Mouse (Mus musculus): ENCODE data around the gene Tgfb3. TPM values are rescaled to one million over a fixed set of nuclear protein-coding genes. Genes with fewer than 3 reads are reported as not detected.

The Tgfb3 gene
- total and polyA plus RNA-seq, 3 experiments: 0.15 to 0.75 (median 0.44) TPM

- TF ChIP-seq GATA2 (IDR thresholded peaks at IDR 0.05; ENCODE audit: borderline replicate concordance, low read depth, low read length): no peak
- no peak for TF ChIP-seq POLR2AphosphoS5 (IDR thresholded peaks at IDR 0.05; ENCODE audit: insufficient replicate concordance, low read depth, low read length)
- Histone ChIP-seq H3K36me3 (replicated peaks) (peaks cover 33% of the 10 kb centered on the region), H3K27me3 (ENCODE audit: insufficient read depth, low read length) (0 out of 2 replicates have a peak, but pooled peaks cover 4% of the 10 kb centered on the region), H3K4me3 (ENCODE audit: low read depth, low read length) (no peak overlapping the region), H3K4me1 (ENCODE audit: insufficient read depth, low read depth, low read length) (peaks cover 3% of the 10 kb centered on the region; the same call in 1 of the 2 replicates), H3K9me3 (replicated peaks) (no peaks in the 10 kb centered on the region)
- ATAC-seq (ENCODE audit: extremely low read depth, insufficient number of reproducible peaks, low FRiP score, poor library complexity, severe bottlenecking): no peak
- no peak for DNase-seq (ENCODE audit: low spot score)
Measured at GRCm38 (mm10) chr12:86059341-86059740, 19.5 kb downstream of the Tgfb3 start.

- peaks cover 45% of the 10 kb centered on the region for H3K36me3 ChIP-seq (replicated peaks)
- no peaks in the 10 kb centered on the region for H3K9me3 ChIP-seq (replicated peaks)
- 0 out of 2 replicates have a peak, but pooled peaks cover 4% of the 10 kb centered on the region for H3K27me3 ChIP-seq (ENCODE audit: insufficient read depth, low read length)
- no peak overlapping the region for H3K4me3 ChIP-seq (ENCODE audit: low read depth, low read length)
- DNase-seq (ENCODE audit: low spot score) (no peak), ATAC-seq (ENCODE audit: extremely low read depth, insufficient number of reproducible peaks, low FRiP score, poor library complexity, severe bottlenecking) (no peak)
- H3K4me1 ChIP-seq (ENCODE audit: insufficient read depth, low read depth, low read length): peaks cover 3% of the 10 kb centered on the region; the same call in 1 of the 2 replicates
- no peak for TF ChIP-seq TAL1 (conservative IDR thresholded peaks at IDR 0.05; ENCODE audit: low read depth, low read length)
Measured at GRCm38 (mm10) chr12:86057516-86057915, 21.3 kb downstream of the Tgfb3 start.

GRCm38 (mm10) chr12:86056976-86057375 lies 21.9 kb downstream of the Tgfb3 start:
- Histone ChIP-seq H3K9me3 (replicated peaks) (no peaks in the 10 kb centered on the region), H3K27me3 (ENCODE audit: insufficient read depth, low read length) (0 out of 2 replicates have a peak, but pooled peaks cover 2% of the 10 kb centered on the region), H3K4me1 (ENCODE audit: insufficient read depth, low read depth, low read length) (peaks cover 3% of the 10 kb centered on the region; the same call in 1 of the 2 replicates), H3K4me3 (ENCODE audit: low read depth, low read length) (no peak overlapping the region), H3K36me3 (replicated peaks) (peaks cover 48% of the 10 kb centered on the region)
- no peak for TF ChIP-seq GATA1 (IDR thresholded peaks at IDR 0.05; ENCODE audit: borderline replicate concordance, low read length)
- TF ChIP-seq POLR2AphosphoS5 (IDR thresholded peaks at IDR 0.05; ENCODE audit: insufficient replicate concordance, low read depth, low read length): no peak
- TF ChIP-seq TAL1 (conservative IDR thresholded peaks at IDR 0.05; ENCODE audit: low read depth, low read length): no peak
- no peak for TF ChIP-seq CTCF (IDR thresholded peaks at IDR 0.05; ENCODE audit: low read depth, low read length)
- TF ChIP-seq GATA2 (IDR thresholded peaks at IDR 0.05; ENCODE audit: borderline replicate concordance, low read depth, low read length): no peak
- DNase-seq (ENCODE audit: low spot score) (no peak), ATAC-seq (ENCODE audit: extremely low read depth, insufficient number of reproducible peaks, low FRiP score, poor library complexity, severe bottlenecking) (no peak)

- no peak for TF ChIP-seq TAL1 (conservative IDR thresholded peaks at IDR 0.05; ENCODE audit: low read depth, low read length)
- no peak for TF ChIP-seq POLR2AphosphoS5 (IDR thresholded peaks at IDR 0.05; ENCODE audit: insufficient replicate concordance, low read depth, low read length)
- TF ChIP-seq CTCF (IDR thresholded peaks at IDR 0.05; ENCODE audit: low read depth, low read length): no peak
- TF ChIP-seq GATA1 (IDR thresholded peaks at IDR 0.05; ENCODE audit: borderline replicate concordance, low read length): no peak
- TF ChIP-seq GATA2 (IDR thresholded peaks at IDR 0.05; ENCODE audit: borderline replicate concordance, low read depth, low read length): no peak
- no peak for DNase-seq (ENCODE audit: low spot score)
- H3K4me1 ChIP-seq (ENCODE audit: insufficient read depth, low read depth, low read length): peaks cover 12% of the 10 kb centered on the region
- peaks cover 50% of the 10 kb centered on the region for H3K36me3 ChIP-seq (replicated peaks)
- H3K4me3 ChIP-seq (ENCODE audit: low read depth, low read length): no peak overlapping the region
- no peak for ATAC-seq (ENCODE audit: extremely low read depth, insufficient number of reproducible peaks, low FRiP score, poor library complexity, severe bottlenecking)
- no peaks in the 10 kb centered on the region for H3K27me3 ChIP-seq (ENCODE audit: insufficient read depth, low read length)
- H3K9me3 ChIP-seq (replicated peaks): no peaks in the 10 kb centered on the region
Measured at GRCm38 (mm10) chr12:86055306-86055705, 23.5 kb downstream of the Tgfb3 start.

- TF ChIP-seq TAL1 (conservative IDR thresholded peaks at IDR 0.05; ENCODE audit: low read depth, low read length) (no peak), GATA2 (IDR thresholded peaks at IDR 0.05; ENCODE audit: borderline replicate concordance, low read depth, low read length) (no peak), GATA1 (IDR thresholded peaks at IDR 0.05; ENCODE audit: borderline replicate concordance, low read length) (no peak), CTCF (IDR thresholded peaks at IDR 0.05; ENCODE audit: low read depth, low read length) (no peak), POLR2AphosphoS5 (IDR thresholded peaks at IDR 0.05; ENCODE audit: insufficient replicate concordance, low read depth, low read length) (no peak)
- no peak overlapping the region for H3K4me3 ChIP-seq (ENCODE audit: low read depth, low read length)
- H3K36me3 ChIP-seq (replicated peaks): peaks cover 50% of the 10 kb centered on the region
- no peaks in the 10 kb centered on the region for H3K9me3 ChIP-seq (replicated peaks)
- peaks cover 12% of the 10 kb centered on the region for H3K4me1 ChIP-seq (ENCODE audit: insufficient read depth, low read depth, low read length)
- DNase-seq (ENCODE audit: low spot score): no peak
- H3K27me3 ChIP-seq (ENCODE audit: insufficient read depth, low read length): no peaks in the 10 kb centered on the region
- ATAC-seq (ENCODE audit: extremely low read depth, insufficient number of reproducible peaks, low FRiP score, poor library complexity, severe bottlenecking): 0 out of 2 replicates have a peak, but pooled peaks have one; percentile 50
Measured at GRCm38 (mm10) chr12:86051477-86051876, 27.4 kb downstream of the Tgfb3 start.

- Histone ChIP-seq H3K9me3 (replicated peaks) (no peaks in the 10 kb centered on the region), H3K4me1 (ENCODE audit: insufficient read depth, low read depth, low read length) (peaks cover 12% of the 10 kb centered on the region), H3K4me3 (ENCODE audit: low read depth, low read length) (no peak overlapping the region), H3K36me3 (replicated peaks) (peaks cover 49% of the 10 kb centered on the region), H3K27me3 (ENCODE audit: insufficient read depth, low read length) (no peaks in the 10 kb centered on the region)
- DNase-seq (ENCODE audit: low spot score) (no peak), ATAC-seq (ENCODE audit: extremely low read depth, insufficient number of reproducible peaks, low FRiP score, poor library complexity, severe bottlenecking) (no peak)
- TF ChIP-seq CTCF (IDR thresholded peaks at IDR 0.05; ENCODE audit: low read depth, low read length) (no peak), GATA2 (IDR thresholded peaks at IDR 0.05; ENCODE audit: borderline replicate concordance, low read depth, low read length) (no peak), TAL1 (conservative IDR thresholded peaks at IDR 0.05; ENCODE audit: low read depth, low read length) (no peak), GATA1 (IDR thresholded peaks at IDR 0.05; ENCODE audit: borderline replicate concordance, low read length) (no peak), POLR2AphosphoS5 (IDR thresholded peaks at IDR 0.05; ENCODE audit: insufficient replicate concordance, low read depth, low read length) (no peak)
Measured at GRCm38 (mm10) chr12:86049813-86050212, 29.0 kb downstream of the Tgfb3 start.

GRCm38 (mm10) chr12:86047376-86047775 lies 31.5 kb downstream of the Tgfb3 start:
- Histone ChIP-seq H3K9me3 (replicated peaks) (peaks cover 11% of the 10 kb centered on the region), H3K4me3 (ENCODE audit: low read depth, low read length) (no peak overlapping the region), H3K4me1 (ENCODE audit: insufficient read depth, low read depth, low read length) (peaks cover 12% of the 10 kb centered on the region), H3K36me3 (replicated peaks) (peaks cover 48% of the 10 kb centered on the region), H3K27me3 (ENCODE audit: insufficient read depth, low read length) (no peaks in the 10 kb centered on the region)
- TF ChIP-seq TAL1 (conservative IDR thresholded peaks at IDR 0.05; ENCODE audit: low read depth, low read length) (no peak), CTCF (IDR thresholded peaks at IDR 0.05; ENCODE audit: low read depth, low read length) (no peak), POLR2AphosphoS5 (IDR thresholded peaks at IDR 0.05; ENCODE audit: insufficient replicate concordance, low read depth, low read length) (no peak), GATA2 (IDR thresholded peaks at IDR 0.05; ENCODE audit: borderline replicate concordance, low read depth, low read length) (no peak), GATA1 (IDR thresholded peaks at IDR 0.05; ENCODE audit: borderline replicate concordance, low read length) (no peak)
- DNase-seq (ENCODE audit: low spot score) (no peak), ATAC-seq (ENCODE audit: extremely low read depth, insufficient number of reproducible peaks, low FRiP score, poor library complexity, severe bottlenecking) (no peak)

Measured in G1E (cell line).